Mouse (Mus musculus): Measurements from ENCODE around the gene Sppl3. TPM values are rescaled to one million over a fixed set of nuclear protein-coding genes. Genes with fewer than 3 reads are reported as not detected.

The Sppl3 gene
- polyA plus RNA-seq, 1 experiment from 2014 or later, result 31.7 TPM

DNA sequence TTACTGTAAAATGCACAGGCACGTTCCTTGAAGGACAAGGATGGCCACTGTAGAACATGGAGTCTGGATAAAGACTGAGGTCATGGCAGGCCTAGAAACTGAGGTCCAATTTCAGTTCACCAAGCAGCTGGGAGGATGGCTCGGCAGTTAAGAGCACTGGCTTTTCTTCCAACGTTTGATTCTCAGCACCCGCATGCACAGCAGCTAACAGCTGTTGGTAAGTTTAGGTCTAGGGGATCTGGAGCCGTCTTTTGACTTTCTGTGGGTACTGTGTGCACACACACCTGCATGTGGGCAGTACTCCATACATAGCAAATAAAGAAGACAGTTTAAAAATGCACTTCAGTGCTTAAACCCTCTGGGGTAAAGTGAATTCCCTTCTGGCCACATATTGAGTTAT, 70.7 kb downstream of the Sppl3 start:
- Histone ChIP-seq H3K36me3 (ENCODE audit: control insufficient read depth, insufficient read depth, low read length) (no peaks in the 10 kb centered on the region; the same call in 1 of the 2 replicates), H3K27me3 (ENCODE audit: control insufficient read depth, insufficient read depth, low read length) (no peaks in the 10 kb centered on the region), H3K4me1 (replicated peaks; ENCODE audit: control insufficient read depth, insufficient read depth, low read length) (no peaks in the 10 kb centered on the region), H3K4me2 (ENCODE audit: low read depth, low read length, severe bottlenecking) (no peak overlapping the region), H3K4me3 (ENCODE audit: low read depth, low read length) (no peak overlapping the region), H3K27ac (ENCODE audit: low read depth, low read length) (no peak overlapping the region), H3K9me3 (ENCODE audit: control insufficient read depth, low read length) (no peaks in the 10 kb centered on the region), H3K9ac (ENCODE audit: low read length) (no peak overlapping the region)
- ATAC-seq (replicated peaks; ENCODE audit: low FRiP score) (no peak), DNase-seq (ENCODE audit: low spot score) (no peak)
- WGBS, result 86% methylated on average over 5 of the region's 5 CpGs

DNA sequence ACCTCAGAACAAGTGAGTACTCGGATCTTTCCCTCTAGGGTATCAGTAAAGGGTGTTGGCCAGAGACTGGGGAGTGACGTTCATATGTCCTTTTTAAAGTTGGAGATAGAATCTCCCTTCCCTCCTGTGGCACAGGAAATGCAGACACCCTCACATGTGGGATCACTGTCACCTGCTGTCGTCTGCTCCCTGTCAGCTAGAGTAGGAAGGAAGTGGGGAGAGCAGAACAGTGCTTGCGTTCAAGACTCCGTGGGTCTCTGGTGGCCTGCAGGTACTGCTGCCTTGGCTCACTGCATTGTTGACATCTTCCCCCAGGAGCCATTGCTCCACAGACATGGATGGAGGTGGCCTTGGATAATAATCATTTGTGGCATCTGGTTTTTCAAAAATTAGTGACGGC, 72.6 kb downstream of the Sppl3 start:
- Histone ChIP-seq H3K4me3 (ENCODE audit: low read depth, low read length) (no peak overlapping the region), H3K4me2 (ENCODE audit: low read depth, low read length, severe bottlenecking) (no peak overlapping the region), H3K9me3 (ENCODE audit: control insufficient read depth, low read length) (no peaks in the 10 kb centered on the region), H3K9ac (ENCODE audit: low read length) (no peak overlapping the region), H3K27me3 (ENCODE audit: control insufficient read depth, insufficient read depth, low read length) (no peaks in the 10 kb centered on the region), H3K27ac (ENCODE audit: low read depth, low read length) (no peak overlapping the region), H3K36me3 (ENCODE audit: control insufficient read depth, insufficient read depth, low read length) (no peaks in the 10 kb centered on the region; the same call in 1 of the 2 replicates), H3K4me1 (replicated peaks; ENCODE audit: control insufficient read depth, insufficient read depth, low read length) (no peaks in the 10 kb centered on the region)
- ATAC-seq (replicated peaks; ENCODE audit: low FRiP score) (no peak), DNase-seq (ENCODE audit: low spot score) (no peak)
- WGBS, result 90% methylated on average over 6 of the region's 6 CpGs

DNA sequence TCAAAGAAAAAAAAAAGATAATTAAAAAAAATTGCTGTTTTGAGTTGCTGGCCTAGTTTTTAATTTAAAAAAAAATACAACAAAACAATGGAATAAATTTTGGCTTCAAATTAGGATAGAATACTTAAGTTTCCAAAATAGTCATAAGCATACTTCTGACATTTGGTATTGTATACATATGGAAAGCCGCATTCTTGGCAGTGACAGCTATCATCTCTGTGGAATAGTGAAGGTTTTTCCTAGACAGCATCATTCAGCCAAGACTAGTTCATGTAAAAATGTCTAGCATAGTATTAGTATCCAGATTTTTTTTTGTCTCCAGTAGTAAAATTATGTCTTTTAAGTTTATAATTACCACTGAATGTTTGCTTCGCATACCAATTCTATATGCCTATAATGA, 74.7 kb downstream of the Sppl3 start:
- DNase-seq (ENCODE audit: low spot score) (no peak), ATAC-seq (replicated peaks; ENCODE audit: low FRiP score) (no peak)
- H3K9me3 ChIP-seq (ENCODE audit: control insufficient read depth, low read length), result no peaks in the 10 kb centered on the region
- H3K4me3 ChIP-seq (ENCODE audit: low read depth, low read length), result no peak overlapping the region
- H3K36me3 ChIP-seq (ENCODE audit: control insufficient read depth, insufficient read depth, low read length), result peaks cover 3% of the 10 kb centered on the region; the same call in 1 of the 2 replicates
- 96% methylated on average over 2 of the region's 2 CpGs for WGBS
- no peak overlapping the region for H3K4me2 ChIP-seq (ENCODE audit: low read depth, low read length, severe bottlenecking)
- H3K4me1 ChIP-seq (replicated peaks; ENCODE audit: control insufficient read depth, insufficient read depth, low read length), result no peaks in the 10 kb centered on the region
- no peak overlapping the region for H3K9ac ChIP-seq (ENCODE audit: low read length)
- H3K27me3 ChIP-seq (ENCODE audit: control insufficient read depth, insufficient read depth, low read length), result no peaks in the 10 kb centered on the region
- no peak overlapping the region for H3K27ac ChIP-seq (ENCODE audit: low read depth, low read length)

DNA sequence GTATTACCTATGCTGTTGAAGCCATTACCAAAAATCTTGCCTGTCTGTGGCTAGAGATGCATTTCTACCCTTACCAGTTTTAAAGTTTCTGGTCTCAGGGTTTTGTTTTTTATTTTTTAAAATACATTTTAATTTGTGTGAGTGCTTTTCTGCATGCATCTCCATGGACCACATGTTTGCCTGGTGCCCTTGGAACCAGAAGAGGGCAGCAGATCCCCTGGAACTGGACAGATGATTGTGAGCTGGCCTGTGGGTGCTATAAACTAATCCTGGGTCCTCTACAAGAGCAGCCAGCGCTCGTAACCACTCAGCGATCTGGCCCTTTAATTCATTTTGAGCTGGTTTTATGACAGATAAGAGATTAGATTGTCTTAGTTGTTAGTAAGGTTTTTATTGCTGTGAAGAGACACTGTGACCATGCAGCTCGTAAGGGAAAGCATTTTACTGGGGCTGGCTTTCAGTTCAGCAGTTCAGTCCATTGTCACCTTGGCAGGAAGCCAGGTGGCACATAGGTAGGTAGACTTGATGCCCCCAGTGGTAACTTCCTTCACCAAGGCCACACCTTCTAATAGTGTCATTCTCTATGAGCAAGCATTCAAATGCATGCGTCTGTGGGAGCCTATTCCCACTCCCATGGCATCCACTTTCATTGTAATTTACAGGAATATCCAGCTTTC, 78.8 kb downstream of the Sppl3 start:
- no peak for ATAC-seq (replicated peaks; ENCODE audit: low FRiP score)
- DNase-seq (ENCODE audit: low spot score), result no peak
- H3K4me1 ChIP-seq (replicated peaks; ENCODE audit: control insufficient read depth, insufficient read depth, low read length), result no peaks in the 10 kb centered on the region
- no peaks in the 10 kb centered on the region for H3K27me3 ChIP-seq (ENCODE audit: control insufficient read depth, insufficient read depth, low read length)
- no peak overlapping the region for H3K27ac ChIP-seq (ENCODE audit: low read depth, low read length)
- no peak overlapping the region for H3K9ac ChIP-seq (ENCODE audit: low read length)
- no peak overlapping the region for H3K4me2 ChIP-seq (ENCODE audit: low read depth, low read length, severe bottlenecking)
- H3K4me3 ChIP-seq (ENCODE audit: low read depth, low read length), result no peak overlapping the region
- 97% methylated on average over 5 of the region's 5 CpGs for WGBS
- no peaks in the 10 kb centered on the region for H3K9me3 ChIP-seq (ENCODE audit: control insufficient read depth, low read length)
- peaks cover 6% of the 10 kb centered on the region; the same call in 1 of the 2 replicates for H3K36me3 ChIP-seq (ENCODE audit: control insufficient read depth, insufficient read depth, low read length)

DNA sequence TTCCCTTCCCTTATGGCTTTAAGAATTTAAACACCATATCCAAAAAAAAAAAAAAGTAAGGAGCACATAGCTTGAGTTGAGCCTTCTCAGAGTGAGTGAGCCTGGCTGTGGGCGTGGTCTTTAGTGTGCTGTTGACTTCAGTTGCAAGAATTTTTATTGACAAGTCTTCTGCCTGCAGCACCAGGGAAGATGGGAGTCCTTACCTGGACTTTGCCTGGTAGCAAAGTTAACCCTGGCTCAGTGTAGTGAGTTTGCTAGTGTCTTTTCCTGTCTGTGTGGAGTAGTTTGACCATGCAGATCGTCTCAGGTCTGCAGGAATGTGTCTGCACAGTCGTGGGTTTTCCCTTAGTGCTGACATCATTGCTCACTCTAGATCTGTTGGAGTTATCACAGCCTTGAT, 80.1 kb downstream of the Sppl3 start:
- 80% methylated on average over 3 of the region's 3 CpGs for WGBS

DNA sequence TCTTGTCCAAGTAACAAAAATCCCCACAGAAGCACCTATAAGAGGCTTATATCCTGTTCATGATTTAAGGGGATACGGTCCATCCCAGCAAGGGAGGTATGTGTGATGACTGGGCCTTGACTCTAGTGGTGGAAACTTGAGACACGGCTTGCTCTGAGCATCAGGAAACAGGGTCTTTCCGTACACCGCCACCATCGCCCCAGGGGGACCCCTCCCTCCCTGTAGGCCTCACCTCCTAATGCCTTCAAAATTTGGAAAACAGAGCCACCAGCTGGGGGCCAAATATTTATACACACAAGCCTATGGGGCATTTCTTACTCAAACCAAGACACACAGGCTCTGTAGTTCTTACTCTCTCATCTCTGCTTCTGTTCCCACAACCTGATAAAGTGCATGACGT, 80.8 kb downstream of the Sppl3 start:
- 86% methylated on average over 6 of the region's 6 CpGs for WGBS

More for the DNA sequence above, 80.1 kb downstream of the Sppl3 start:
- no peak overlapping the region for H3K4me2 ChIP-seq (ENCODE audit: low read depth, low read length, severe bottlenecking)
- H3K27ac ChIP-seq (ENCODE audit: low read depth, low read length), result no peak overlapping the region
- H3K27me3 ChIP-seq (ENCODE audit: control insufficient read depth, insufficient read depth, low read length), result no peaks in the 10 kb centered on the region
- H3K9me3 ChIP-seq (ENCODE audit: control insufficient read depth, low read length), result no peaks in the 10 kb centered on the region
- H3K9ac ChIP-seq (ENCODE audit: low read length), result no peak overlapping the region
- H3K4me3 ChIP-seq (ENCODE audit: low read depth, low read length), result no peak overlapping the region
- no peak for ATAC-seq (replicated peaks; ENCODE audit: low FRiP score)
- DNase-seq (ENCODE audit: low spot score), result no peak
- H3K36me3 ChIP-seq (ENCODE audit: control insufficient read depth, insufficient read depth, low read length), result peaks cover 9% of the 10 kb centered on the region; the same call in 1 of the 2 replicates
- H3K4me1 ChIP-seq (replicated peaks; ENCODE audit: control insufficient read depth, insufficient read depth, low read length), result no peaks in the 10 kb centered on the region

DNA sequence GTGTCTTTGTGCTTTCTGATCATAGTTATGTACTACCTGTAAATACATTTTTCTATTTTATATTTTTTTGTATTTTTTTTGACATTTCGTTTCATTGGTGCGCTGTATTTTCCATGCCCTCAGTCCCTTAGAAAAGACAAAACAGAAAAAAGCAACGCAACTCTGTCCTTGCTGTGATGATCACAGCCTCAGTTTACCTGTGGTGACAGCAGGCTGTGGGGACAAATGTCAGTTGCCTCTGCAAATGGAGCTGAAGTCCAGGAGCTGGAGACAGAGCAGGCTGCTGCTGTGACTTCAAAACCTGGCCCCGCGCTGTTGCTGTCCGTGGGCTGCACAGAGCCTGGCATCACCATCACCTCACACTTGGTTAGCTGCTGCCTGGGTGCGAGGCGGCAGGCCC, 87.3 kb downstream of the Sppl3 start, which contains the start of gene Gm10401:
TSS of gene Gm10401 (minus strand) at position 101 of the 400 bp plus-strand sequence.
- whole genome bisulfite sequencing, result 97% methylated on average over 8 of the region's 8 CpGs
- DNase-seq (ENCODE audit: low spot score) (no peak), ATAC-seq (replicated peaks; ENCODE audit: low FRiP score) (no peak)
- no peaks in the 10 kb centered on the region for H3K4me1 ChIP-seq (replicated peaks; ENCODE audit: control insufficient read depth, insufficient read depth, low read length)
- no peak within 1 kb of the TSS for H3K4me2 ChIP-seq (ENCODE audit: low read depth, low read length, severe bottlenecking)
- no peaks in the 10 kb centered on the region for H3K9me3 ChIP-seq (ENCODE audit: control insufficient read depth, low read length)
- H3K4me3 ChIP-seq (ENCODE audit: low read depth, low read length), result no peak within 1 kb of the TSS
- no peak within 1 kb of the TSS for H3K9ac ChIP-seq (ENCODE audit: low read length)
- peaks cover 11% of the 10 kb centered on the region for H3K36me3 ChIP-seq (ENCODE audit: control insufficient read depth, insufficient read depth, low read length)
- no peak within 1 kb of the TSS for H3K27ac ChIP-seq (ENCODE audit: low read depth, low read length)
- no peaks in the 10 kb centered on the region for H3K27me3 ChIP-seq (ENCODE audit: control insufficient read depth, insufficient read depth, low read length)

More for the DNA sequence above, 80.8 kb downstream of the Sppl3 start:
- no peak for DNase-seq (ENCODE audit: low spot score)
- ATAC-seq (replicated peaks; ENCODE audit: low FRiP score), result no peak
- Histone ChIP-seq H3K9ac (ENCODE audit: low read length) (no peak overlapping the region), H3K36me3 (ENCODE audit: control insufficient read depth, insufficient read depth, low read length) (peaks cover 12% of the 10 kb centered on the region), H3K4me2 (ENCODE audit: low read depth, low read length, severe bottlenecking) (no peak overlapping the region), H3K4me1 (replicated peaks; ENCODE audit: control insufficient read depth, insufficient read depth, low read length) (no peaks in the 10 kb centered on the region), H3K4me3 (ENCODE audit: low read depth, low read length) (no peak overlapping the region), H3K9me3 (ENCODE audit: control insufficient read depth, low read length) (no peaks in the 10 kb centered on the region), H3K27ac (ENCODE audit: low read depth, low read length) (no peak overlapping the region), H3K27me3 (ENCODE audit: control insufficient read depth, insufficient read depth, low read length) (no peaks in the 10 kb centered on the region)

DNA sequence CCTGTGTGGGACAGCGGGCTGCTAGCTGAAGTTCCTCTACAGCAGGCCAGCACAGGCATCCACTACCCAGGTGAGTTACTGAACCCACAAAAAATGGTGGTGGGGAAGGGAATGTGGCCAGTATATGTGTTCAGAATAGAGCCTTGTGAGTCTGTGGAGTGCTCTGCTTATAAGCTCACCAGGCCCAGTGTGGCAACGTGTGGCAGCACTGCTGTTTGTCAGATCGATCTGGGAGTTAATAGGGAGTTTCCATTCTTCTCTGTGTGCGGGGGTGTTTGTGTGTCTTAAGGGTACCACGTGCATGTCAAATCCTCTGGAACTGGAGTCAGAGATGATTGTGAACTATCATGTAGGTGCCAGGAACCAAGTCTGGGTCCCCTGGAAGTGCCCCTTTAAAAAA, 88.6 kb downstream of the Sppl3 start:
- no peak overlapping the region for H3K9ac ChIP-seq (ENCODE audit: low read length)
- no peak for DNase-seq (ENCODE audit: low spot score)
- no peaks in the 10 kb centered on the region for H3K27me3 ChIP-seq (ENCODE audit: control insufficient read depth, insufficient read depth, low read length)
- no peaks in the 10 kb centered on the region for H3K4me1 ChIP-seq (replicated peaks; ENCODE audit: control insufficient read depth, insufficient read depth, low read length)
- WGBS, result 91% methylated on average over 5 of the region's 5 CpGs
- no peaks in the 10 kb centered on the region for H3K9me3 ChIP-seq (ENCODE audit: control insufficient read depth, low read length)
- peaks cover 11% of the 10 kb centered on the region for H3K36me3 ChIP-seq (ENCODE audit: control insufficient read depth, insufficient read depth, low read length)
- H3K4me2 ChIP-seq (ENCODE audit: low read depth, low read length, severe bottlenecking), result no peak overlapping the region
- no peak overlapping the region for H3K4me3 ChIP-seq (ENCODE audit: low read depth, low read length)
- H3K27ac ChIP-seq (ENCODE audit: low read depth, low read length), result no peak overlapping the region
- no peak for ATAC-seq (replicated peaks; ENCODE audit: low FRiP score)

DNA sequence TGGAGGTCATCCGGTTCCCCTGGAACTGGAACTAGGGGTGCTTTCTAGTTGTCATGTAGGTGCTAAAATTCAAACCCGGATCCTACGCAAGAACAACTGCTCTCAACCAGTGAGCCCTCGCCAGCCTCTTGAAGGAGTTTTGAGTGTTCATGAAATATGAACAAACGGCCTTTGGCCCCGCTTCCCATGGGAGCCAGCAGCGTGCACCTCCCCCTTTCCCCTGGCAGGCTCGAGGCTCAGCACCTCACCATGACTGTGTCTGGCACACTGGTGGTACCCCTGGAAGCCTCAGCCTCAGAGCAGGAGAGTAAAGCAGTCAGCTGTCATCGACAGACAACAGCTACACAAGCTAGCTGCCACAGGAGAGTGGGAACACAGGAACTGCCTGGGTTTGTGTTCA, 89.1 kb downstream of the Sppl3 start:
- WGBS, result 95% methylated on average over 9 of the region's 9 CpGs
- Histone ChIP-seq H3K4me2 (ENCODE audit: low read depth, low read length, severe bottlenecking) (no peak overlapping the region), H3K4me1 (replicated peaks; ENCODE audit: control insufficient read depth, insufficient read depth, low read length) (no peaks in the 10 kb centered on the region), H3K27me3 (ENCODE audit: control insufficient read depth, insufficient read depth, low read length) (no peaks in the 10 kb centered on the region), H3K4me3 (ENCODE audit: low read depth, low read length) (no peak overlapping the region), H3K9ac (ENCODE audit: low read length) (no peak overlapping the region), H3K9me3 (ENCODE audit: control insufficient read depth, low read length) (no peaks in the 10 kb centered on the region), H3K36me3 (ENCODE audit: control insufficient read depth, insufficient read depth, low read length) (peaks cover 11% of the 10 kb centered on the region), H3K27ac (ENCODE audit: low read depth, low read length) (no peak overlapping the region)
- no peak for ATAC-seq (replicated peaks; ENCODE audit: low FRiP score)
- no peak for DNase-seq (ENCODE audit: low spot score)

All from forebrain, embryonic 11.5 days (tissue).